Mouse (Mus musculus) CH12.LX (cell line): ENCODE data around the gene Krt71. TPM values are rescaled to one million over a fixed set of nuclear protein-coding genes. Genes with fewer than 3 reads are reported as not detected.

Source experiments
- DNase-seq: peaks from one replicate; pipeline ENCODE4 v3.0.0-alpha.2; 2013; ENCODE audit errors: extremely low read depth
- H3K27ac ChIP-seq: 2 replicates; pipeline ENCODE4 v1.5.1; 2012; ENCODE audit warnings: low read depth, mild to moderate bottlenecking, control low read depth, moderate library complexity; ENCODE audit not compliant: insufficient read depth
- H3K27me3 ChIP-seq: replicated peaks from 2 replicates; pipeline ENCODE3; 2012; ENCODE audit warnings: inconsistent platforms
- H3K36me3 ChIP-seq, 2 experiments: replicated peaks in 1 of 2; 2 replicates each; pipeline versions ENCODE3 to v1.6.1; 2012; ENCODE audit warnings: inconsistent platforms in 1 of 2, low read length in 1 of 2, mild to moderate bottlenecking in 1 of 2, mixed read lengths in 1 of 2, moderate library complexity in 1 of 2; ENCODE audit not compliant: control insufficient read depth in 1 of 2, insufficient read depth in 1 of 2
- H3K4me1 ChIP-seq, 2 experiments: 2 replicates each; pipeline ENCODE4 v1.6.1; 2012; ENCODE audit warnings: inconsistent platforms in 1 of 2, moderate library complexity in 1 of 2; ENCODE audit not compliant: insufficient read depth in 2 of 2, control insufficient read depth in 1 of 2
- H3K4me2 ChIP-seq: 2 replicates; pipeline ENCODE4 v1.6.1; 2012; ENCODE audit warnings: low read depth, mild to moderate bottlenecking, control low read depth; ENCODE audit not compliant: poor library complexity, insufficient read depth, severe bottlenecking
- H3K4me3 ChIP-seq, 3 experiments: fragments of 150-350 bp in 1 of 3; sonication (generic) in 1 of 3; replicated peaks in 1 of 3; 2 replicates each; pipeline versions ENCODE3 to v1.5.1; 2011 to 2012; ENCODE audit warnings: low read depth in 2 of 3, low read length in 2 of 3, mild to moderate bottlenecking in 2 of 3, moderate library complexity in 2 of 3, control low read depth in 1 of 3, improper control_type of control experiment in 1 of 3, inconsistent platforms in 1 of 3, mixed read lengths in 1 of 3; ENCODE audit not compliant: poor library complexity in 1 of 3
- H3K79me2 ChIP-seq: replicated peaks from 2 replicates; pipeline ENCODE4 v1.6.1; 2012; ENCODE audit warnings: mild to moderate bottlenecking, moderate library complexity; ENCODE audit not compliant: control insufficient read depth, poor library complexity, insufficient read depth, severe bottlenecking; ENCODE audit errors: extremely low read depth
- H3K9ac ChIP-seq: 2 replicates; pipeline ENCODE4 v1.6.1; 2012; ENCODE audit warnings: low read depth, mild to moderate bottlenecking, control low read depth, moderate library complexity; ENCODE audit not compliant: insufficient read depth
- H3K9me3 ChIP-seq: replicated peaks from 2 replicates; pipeline ENCODE3; 2012; ENCODE audit warnings: low read length, inconsistent platforms, mixed read lengths
- BHLHE40 ChIP-seq: IDR thresholded peaks from 2 replicates; pipeline ENCODE4 v1.6.1; 2011; ENCODE audit warnings: mild to moderate bottlenecking, low read depth, low read length, improper control_type of control experiment
- CHD1 ChIP-seq: IDR thresholded peaks from 2 replicates; pipeline ENCODE4 v1.6.1; 2012; ENCODE audit warnings: low read depth, low read length, improper control_type of control experiment, inconsistent platforms
- CHD2 ChIP-seq: IDR thresholded peaks from 2 replicates; pipeline ENCODE4 v1.6.1; 2011; ENCODE audit warnings: low read length, improper control_type of control experiment
- CTCF ChIP-seq, 2 experiments: IDR thresholded peaks in 1 of 2; conservative IDR thresholded peaks in 1 of 2; 2 replicates each; pipeline ENCODE4 v1.5.1; 2011 to 2012; ENCODE audit warnings: low read depth in 2 of 2, low read length in 2 of 2, improper control_type of control experiment in 1 of 2, inconsistent platforms in 1 of 2, mild to moderate bottlenecking in 1 of 2, moderate library complexity in 1 of 2
- E2F4 ChIP-seq: IDR thresholded peaks from 2 replicates; pipeline ENCODE4 v1.6.1; 2011; ENCODE audit warnings: low read depth, low read length, improper control_type of control experiment; ENCODE audit not compliant: insufficient replicate concordance
- ELF1 ChIP-seq: IDR thresholded peaks from 2 replicates; pipeline ENCODE4 v1.6.1; 2014; ENCODE audit warnings: low read depth, mild to moderate bottlenecking, inconsistent platforms, low read length, improper control_type of control experiment
- EP300 ChIP-seq: IDR thresholded peaks from 2 replicates; pipeline ENCODE4 v1.6.1; 2011; ENCODE audit warnings: low read length, improper control_type of control experiment
- ETS1 ChIP-seq: conservative IDR thresholded peaks from 2 replicates; pipeline ENCODE4 v1.6.1; 2012; ENCODE audit warnings: low read depth, mild to moderate bottlenecking, inconsistent platforms, low read length, improper control_type of control experiment, moderate library complexity
- GABPA ChIP-seq: IDR thresholded peaks from 2 replicates; pipeline ENCODE4 v1.6.1; 2012; ENCODE audit warnings: low read depth, low read length, improper control_type of control experiment, inconsistent platforms; ENCODE audit not compliant: insufficient replicate concordance
- HCFC1 ChIP-seq: IDR thresholded peaks from 2 replicates; pipeline ENCODE4 v1.6.1; 2012; ENCODE audit warnings: low read depth, mild to moderate bottlenecking, inconsistent platforms, low read length, improper control_type of control experiment
- IRF4 ChIP-seq: IDR thresholded peaks from 2 replicates; pipeline ENCODE4 v1.6.1; 2014; ENCODE audit warnings: low read depth, mild to moderate bottlenecking, inconsistent platforms, low read length, improper control_type of control experiment
- JUND ChIP-seq: conservative IDR thresholded peaks from 2 replicates; pipeline ENCODE4 v1.6.1; 2011; ENCODE audit warnings: low read depth, low read length, improper control_type of control experiment
- KAT2A ChIP-seq: IDR thresholded peaks from 2 replicates; pipeline ENCODE4 v1.6.1; 2012; ENCODE audit warnings: low read length, improper control_type of control experiment, inconsistent platforms; ENCODE audit not compliant: insufficient replicate concordance
- MAFK ChIP-seq: IDR thresholded peaks from 2 replicates; pipeline ENCODE4 v1.6.1; 2011; ENCODE audit warnings: low read length, improper control_type of control experiment; ENCODE audit not compliant: insufficient replicate concordance
- MAX ChIP-seq: IDR thresholded peaks from 2 replicates; pipeline ENCODE4 v1.6.1; 2011; ENCODE audit warnings: low read length, improper control_type of control experiment
- MAZ ChIP-seq: IDR thresholded peaks from 2 replicates; pipeline ENCODE4 v1.6.1; 2012; ENCODE audit warnings: low read depth, mild to moderate bottlenecking, inconsistent platforms, low read length, improper control_type of control experiment, moderate library complexity
- MEF2A ChIP-seq: IDR thresholded peaks from 2 replicates; pipeline ENCODE4 v1.6.1; 2014; ENCODE audit warnings: low read depth, mild to moderate bottlenecking, inconsistent platforms, low read length, improper control_type of control experiment, borderline replicate concordance
- MYC ChIP-seq: IDR thresholded peaks from 2 replicates; pipeline ENCODE4 v1.6.1; 2011; ENCODE audit warnings: low read depth, mild to moderate bottlenecking, improper control_type of control experiment, low read length
- NELFE ChIP-seq: IDR thresholded peaks from 2 replicates; pipeline ENCODE4 v1.6.1; 2011; ENCODE audit warnings: low read depth, low read length, improper control_type of control experiment
- NRF1 ChIP-seq: IDR thresholded peaks from 2 replicates; pipeline ENCODE4 v1.6.1; 2014; ENCODE audit warnings: low read depth, mild to moderate bottlenecking, inconsistent platforms, low read length, improper control_type of control experiment, moderate library complexity
- PAX5 ChIP-seq: IDR thresholded peaks from 2 replicates; pipeline ENCODE4 v1.6.1; 2012; ENCODE audit warnings: low read length, inconsistent platforms, mixed read lengths
- POLR2A ChIP-seq: IDR thresholded peaks from 2 replicates; pipeline ENCODE4 v1.6.1; 2011; ENCODE audit warnings: low read depth, mild to moderate bottlenecking, improper control_type of control experiment, low read length
- POLR2AphosphoS2 ChIP-seq: IDR thresholded peaks from 2 replicates; pipeline ENCODE4 v1.6.1; 2011; ENCODE audit warnings: low read depth, low read length, improper control_type of control experiment
- RAD21 ChIP-seq: IDR thresholded peaks from 2 replicates; pipeline ENCODE4 v1.6.1; 2011; ENCODE audit warnings: low read depth, mild to moderate bottlenecking, low read length, improper control_type of control experiment, moderate library complexity
- RCOR1 ChIP-seq: conservative IDR thresholded peaks from 2 replicates; pipeline ENCODE4 v1.6.1; 2012; ENCODE audit warnings: low read depth, mild to moderate bottlenecking, inconsistent platforms, low read length, improper control_type of control experiment
- SIN3A ChIP-seq: IDR thresholded peaks from 2 replicates; pipeline ENCODE4 v1.6.1; 2012; ENCODE audit warnings: low read length, improper control_type of control experiment, inconsistent platforms
- SMC3 ChIP-seq: IDR thresholded peaks from 2 replicates; pipeline ENCODE4 v1.6.1; 2011; ENCODE audit warnings: low read depth, low read length, improper control_type of control experiment
- TBP ChIP-seq: conservative IDR thresholded peaks from 2 replicates; pipeline ENCODE4 v1.6.1; 2011; ENCODE audit warnings: low read depth, low read length, improper control_type of control experiment
- TCF12 ChIP-seq: IDR thresholded peaks from 2 replicates; pipeline ENCODE4 v1.6.1; 2014; ENCODE audit warnings: low read depth, mild to moderate bottlenecking, inconsistent platforms, low read length, improper control_type of control experiment
- UBTF ChIP-seq: IDR thresholded peaks from 2 replicates; pipeline ENCODE4 v1.6.1; 2012; ENCODE audit warnings: low read depth, mild to moderate bottlenecking, inconsistent platforms, low read length, improper control_type of control experiment, moderate library complexity
- USF1 ChIP-seq: IDR thresholded peaks from 2 replicates; pipeline ENCODE4 v1.6.1; 2014; ENCODE audit warnings: low read depth, mild to moderate bottlenecking, inconsistent platforms, low read length, improper control_type of control experiment
- USF2 ChIP-seq: conservative IDR thresholded peaks from 2 replicates; pipeline ENCODE4 v1.6.1; 2011; ENCODE audit warnings: low read depth, low read length, improper control_type of control experiment
- ZC3H11A ChIP-seq: IDR thresholded peaks from 2 replicates; pipeline ENCODE4 v1.6.1; 2012; ENCODE audit warnings: low read depth, mild to moderate bottlenecking, inconsistent platforms, low read length, improper control_type of control experiment
- ZMIZ1 ChIP-seq: IDR thresholded peaks from 2 replicates; pipeline ENCODE4 v1.6.1; 2012; ENCODE audit warnings: low read depth, mild to moderate bottlenecking, inconsistent platforms, low read length, improper control_type of control experiment
- ZNF384 ChIP-seq: IDR thresholded peaks from 2 replicates; pipeline ENCODE4 v1.6.1; 2012; ENCODE audit warnings: low read depth, low read length, improper control_type of control experiment, inconsistent platforms
- dilution Hi-C: fragments of 300-500 bp; cut with MboI; formaldehyde crosslinking; loops from 2 replicates; pipeline ENCODE4 v1.14.3; 2020; ENCODE audit warnings: low sequenced_read_pairs; ENCODE audit not compliant: extremely low pct_unique_long_range_greater_than_20kb, extremely low pct_ligation_motif_present
- in situ Hi-C: fragments of 300-500 bp; cut with MboI; formaldehyde crosslinking; loops from 3 replicates; pipeline ENCODE4 v1.14.3; 2019; ENCODE audit warnings: low sequenced_read_pairs, low pct_ligation_motif_present, low pct_unique_long_range_greater_than_20kb, mixed read lengths
- polyA plus RNA-seq: library from polyadenylated mRNA; unstranded; fragments of >175 nt; gene quantifications from 2 replicates; pipeline ENCODE4 v1.2.1, GENCODE M21; 2012; ENCODE audit warnings: low read depth; ENCODE audit not compliant: insufficient read length
- total RNA-seq, 2 experiments: library from RNA; depleted of rRNA; stranded (reverse); fragments of 300-350 nt in 1 of 2; fragments of >200 nt in 1 of 2; gene quantifications; 2 replicates each; pipeline ENCODE4 v1.2.3; 2012 to 2014

Krt71 gene
- total and polyA plus RNA-seq, 3 experiments: not detected

- H3K9me3 ChIP-seq: peaks cover 5% of the 10 kb centered on the region
- no peak overlapping the region for H3K27ac ChIP-seq
- no peak for DNase-seq
- peaks cover 96% of the 10 kb centered on the region for H3K27me3 ChIP-seq
- no peaks in the 10 kb centered on the region for H3K79me2 ChIP-seq
- no peak overlapping the region for H3K9ac ChIP-seq
- dilution Hi-C loops: no loop called here
- H3K4me1 ChIP-seq: no peaks in the 10 kb centered on the region
- H3K36me3 ChIP-seq: no peaks in the 10 kb centered on the region
- H3K4me3 ChIP-seq: no peak overlapping the region
- peak; percentile 58; the same call in 1 of the 2 replicates for TF ChIP-seq BHLHE40
- no peak for TF ChIP-seq NELFE
- in situ Hi-C loops: loop anchor here (5.0 to 10.0 kb wide), 3 partner anchors 209 to 439 kb away; no protein-coding TSS in a partner anchor
- H3K4me2 ChIP-seq: no peak overlapping the region
Observed at GRCm38 (mm10) chr15:101773420-101773819, 30.5 kb upstream of the Krt71 start.

- H3K79me2 ChIP-seq: no peaks in the 10 kb centered on the region
- no peaks in the 10 kb centered on the region for H3K4me1 ChIP-seq
- dilution Hi-C loops (no loop called here), in situ Hi-C loops (loop anchor here (5.0 to 10.0 kb wide), 3 partner anchors 210 to 438 kb away; no protein-coding TSS in a partner anchor)
- H3K9ac ChIP-seq: no peak overlapping the region
- H3K4me3 ChIP-seq: no peak overlapping the region
- peak; percentile 80 for DNase-seq
- H3K36me3 ChIP-seq: no peaks in the 10 kb centered on the region
- no peak overlapping the region for H3K4me2 ChIP-seq
- peaks cover 92% of the 10 kb centered on the region for H3K27me3 ChIP-seq
- no peaks in the 10 kb centered on the region for H3K9me3 ChIP-seq
- no peak overlapping the region for H3K27ac ChIP-seq
- TF ChIP-seq JUND (no peak), SIN3A (no peak), IRF4 (no peak), NELFE (no peak), HCFC1 (no peak), CTCF (conservative IDR thresholded peaks at IDR 0.05 in 1 of 2, IDR thresholded peaks at IDR 0.05 in 1 of 2; ENCODE audit: low read depth in 2 of 2, low read length in 2 of 2) (peak; percentile 93 to 94), POLR2A (no peak), TBP (no peak), MAFK (no peak), NRF1 (no peak), SMC3 (peak; percentile 90), CHD1 (no peak), ZNF384 (no peak), USF2 (no peak), USF1 (no peak), MEF2A (no peak), PAX5 (no peak), ELF1 (no peak), RCOR1 (no peak), E2F4 (no peak), UBTF (no peak), RAD21 (peak; percentile 84), EP300 (no peak), TCF12 (no peak), ETS1 (no peak), ZC3H11A (peak; percentile 42), MAX (no peak), POLR2AphosphoS2 (no peak), BHLHE40 (no peak), MAZ (no peak), GABPA (no peak), KAT2A (no peak), MYC (0 out of 2 replicates have a peak, but pooled peaks have one; percentile 17), ZMIZ1 (no peak), CHD2 (no peak)
Observed at GRCm38 (mm10) chr15:101772711-101773081, 29.8 kb upstream of the Krt71 start.
